In genomic region chrX:109175038-109175437, GRCm38 (mm10) we compare ENCODE assay signal across 17 mouse cellular contexts. TPM values are rescaled to one million over a fixed set of nuclear protein-coding genes. Genes with fewer than 3 reads are reported as not detected.
DNase-seq lines count a peak whose midpoint lies in the region; ATAC-seq lines count a peak whose summit lies in the region.
"Had no signal": no experiment of that assay in that cellular context is flagged by ENCODE, and none has a peak within 500 bp of the region (broad histone marks: within the 10 kb centered on the region; RNA-seq: fewer than 3 reads in every experiment).

No protein-coding gene starts in this region.

- no peak overlapping the region for H3K4me3 ChIP-seq in midbrain, embryonic 13.5 days (replicated peaks)
- H3K4me3 ChIP-seq in midbrain, embryonic 14.5 days (replicated peaks; ENCODE audit: low read depth, low read length): no peak overlapping the region
- H3K4me3 ChIP-seq in stomach, embryonic 15.5 days (replicated peaks): no peak overlapping the region
- H3K4me3 ChIP-seq: heart, embryonic 15.5 days; liver, embryonic 15.5 days; midbrain, embryonic 12.5 days had no signal

- no peak overlapping the region for H3K9ac ChIP-seq in midbrain, embryonic 13.5 days (replicated peaks)
- no peak overlapping the region for H3K9ac ChIP-seq in midbrain, embryonic 14.5 days (replicated peaks; ENCODE audit: low read length)
- no peak overlapping the region for H3K9ac ChIP-seq in stomach, embryonic 15.5 days
- H3K9ac ChIP-seq: heart, embryonic 15.5 days; liver, embryonic 15.5 days; midbrain, embryonic 12.5 days had no signal

- no peak overlapping the region for H3K27ac ChIP-seq in midbrain, embryonic 13.5 days
- H3K27ac ChIP-seq in midbrain, embryonic 14.5 days (replicated peaks; ENCODE audit: low read depth, low read length): no peak overlapping the region
- no peak overlapping the region for H3K27ac ChIP-seq in stomach, embryonic 15.5 days
- H3K27ac ChIP-seq: heart, embryonic 15.5 days; hindbrain, postnatal 0 days; kidney, postnatal 0 days; liver, embryonic 15.5 days; midbrain, embryonic 12.5 days had no signal

- peak; percentile 3 to 19 for DNase-seq in heart, postnatal 14 days
- no peak for DNase-seq in heart, adult 9 months (ENCODE audit: low spot score in 2 of 2)
- DNase-seq in midbrain, embryonic 14.5 days: no peak
- no peak for DNase-seq in adrenal gland, postnatal 36 days
- no peak for DNase-seq in retina, embryonic 14.5 days (ENCODE audit: low spot score)
- DNase-seq: cerebellum, adult 9-10 months had no signal

- H3K36me3 ChIP-seq in midbrain, embryonic 13.5 days: no peaks in the 10 kb centered on the region
- no peaks in the 10 kb centered on the region for H3K36me3 ChIP-seq in midbrain, embryonic 14.5 days (ENCODE audit: control insufficient read depth, insufficient read depth, low read length)
- H3K36me3 ChIP-seq in stomach, embryonic 15.5 days: no peaks in the 10 kb centered on the region
- H3K36me3 ChIP-seq: heart, embryonic 15.5 days; liver, embryonic 15.5 days; midbrain, embryonic 12.5 days had no signal

- no peaks in the 10 kb centered on the region for H3K9me3 ChIP-seq in midbrain, embryonic 13.5 days
- no peaks in the 10 kb centered on the region for H3K9me3 ChIP-seq in midbrain, embryonic 14.5 days (ENCODE audit: control insufficient read depth, low read length)
- no peaks in the 10 kb centered on the region for H3K9me3 ChIP-seq in stomach, embryonic 15.5 days
- H3K9me3 ChIP-seq: heart, embryonic 15.5 days; liver, embryonic 15.5 days; midbrain, embryonic 12.5 days had no signal

- intact Hi-C loops in heart, postnatal 14 days (cut with DNase I): no loop called here

- H3K4me1 ChIP-seq in midbrain, embryonic 13.5 days (replicated peaks): no peaks in the 10 kb centered on the region
- H3K4me1 ChIP-seq in midbrain, embryonic 14.5 days (ENCODE audit: control insufficient read depth, insufficient read depth, low read length): no peaks in the 10 kb centered on the region
- H3K4me1 ChIP-seq in stomach, embryonic 15.5 days: no peaks in the 10 kb centered on the region
- H3K4me1 ChIP-seq: liver, embryonic 15.5 days; midbrain, embryonic 12.5 days had no signal

- H3K27me3 ChIP-seq in midbrain, embryonic 13.5 days: no peaks in the 10 kb centered on the region
- H3K27me3 ChIP-seq in midbrain, embryonic 14.5 days (ENCODE audit: control insufficient read depth, insufficient read depth, low read length): no peaks in the 10 kb centered on the region
- no peaks in the 10 kb centered on the region for H3K27me3 ChIP-seq in stomach, embryonic 15.5 days (replicated peaks)
- H3K27me3 ChIP-seq: CH12.LX; heart, embryonic 15.5 days; liver, embryonic 15.5 days; midbrain, embryonic 12.5 days had no signal

- WGBS in midbrain, embryonic 13.5 days: 79% methylated on average over 2 of the region's 2 CpGs
- WGBS in midbrain, embryonic 14.5 days: 88% methylated on average over 2 of the region's 2 CpGs
- WGBS in stomach, embryonic 15.5 days: 58% methylated on average over 2 of the region's 2 CpGs

- no peak overlapping the region for H3K4me2 ChIP-seq in midbrain, embryonic 13.5 days (replicated peaks)
- no peak overlapping the region for H3K4me2 ChIP-seq in midbrain, embryonic 14.5 days (ENCODE audit: low read length)
- H3K4me2 ChIP-seq in stomach, embryonic 15.5 days: no peak overlapping the region
- H3K4me2 ChIP-seq: heart, embryonic 15.5 days; liver, embryonic 15.5 days; midbrain, embryonic 12.5 days had no signal

- ATAC-seq in midbrain, embryonic 13.5 days: 0 out of 2 replicates have a peak, but pooled peaks have one; percentile 27
- ATAC-seq in midbrain, embryonic 14.5 days (ENCODE audit: low FRiP score, low TSS enrichment): no peak
- ATAC-seq in hematopoietic stem cell, adult 5-6 weeks (replicated peaks in 1 of 2; ENCODE audit: insufficient read depth in 1 of 2, low FRiP score in 2 of 2, low TSS enrichment in 1 of 2, low read depth in 1 of 2, poor library complexity in 2 of 2, severe bottlenecking in 2 of 2): peak; percentile 56 to 66
- ATAC-seq in stomach, embryonic 15.5 days (ENCODE audit: insufficient read depth, low FRiP score, low read depth): 0 out of 2 replicates have a peak, but pooled peaks have one; percentile 31
- ATAC-seq: hindbrain, postnatal 0 days had no signal

RNA-seq across cellular contexts. Expression of gene Gm6377, which starts 21.5 kb away (rescaled TPM):
- total RNA-seq in heart, postnatal 14 days (2021): under 1 TPM; 0.17 to 0.29 TPM
- polyA plus RNA-seq in midbrain, embryonic 13.5 days (2015; fragmentation: Nextera tagmentation; extraction: Ambion mirVana): 0.06 and 0.11 TPM in 2 replicates
- polyA plus RNA-seq in midbrain, embryonic 14.5 days (2014; fragmentation: Nextera tagmentation; extraction: Ambion mirVana): 0.22 and 0.29 TPM in 2 replicates
- total RNA-seq in hematopoietic stem cell, adult 5-6 weeks (2017): 0.60 and 1.3 TPM in 2 replicates
- 0.12 and 0.21 TPM in 2 replicates for polyA plus RNA-seq in stomach, embryonic 15.5 days (2015; fragmentation: Nextera tagmentation; extraction: Ambion mirVana)
- total RNA-seq in adrenal gland, postnatal 36 days (2021): under 1 TPM; 0.43 to 0.83 TPM
- total RNA-seq: hindbrain, postnatal 0 days; layer of hippocampus, postnatal 14 days had no signal
- polyA plus RNA-seq: limb, embryonic 11.5 days had no signal

Comparison
In these comparisons a context has a peak if more than half of its experiments do, and no peak if none do; other contexts are left out.
1. DNase-seq: peak in heart, postnatal 14 days (2 of 2); none in heart, adult 9 months (0 of 2), midbrain, embryonic 14.5 days (single experiment), adrenal gland, postnatal 36 days (0 of 2) and retina, embryonic 14.5 days (single experiment).